Mouse (Mus musculus) gastrocnemius, adult 8-10 months (tissue): Measurements from ENCODE around the gene Rab3il1. TPM values are rescaled to one million over a fixed set of nuclear protein-coding genes. Genes with fewer than 3 reads are reported as not detected.

Experiments used
- total RNA-seq, 4 experiments: library from RNA; stranded (reverse); gene quantifications; 2 replicates each; pipeline ENCODE4 v1.2.4; 2022

The Rab3il1 gene
- total RNA-seq, 4 experiments from 2014 or later = 2.5 to 3.9 (median 3.3) TPM

Other genes with a start within 250 kb of the Rab3il1 start
- not detected for gene Scgb2a2, start 154.1 kb upstream of the Rab3il1 start, total RNA-seq
- 1 to 10 TPM; 1.5 to 4.6 (median 2.9) TPM for gene Incenp, start 102.1 kb upstream of the Rab3il1 start, total RNA-seq
- 1,000 to 10,000 TPM; 1,901 to 2,305 (median 2,120) TPM for gene Fth1, start 21.1 kb upstream of the Rab3il1 start, total RNA-seq
- under 1 TPM in 3 of 4 experiments, not detected in 1; 0.39 to 0.46 (median 0.45) TPM for gene Best1, start within 50 bp of the Rab3il1 start, total RNA-seq
- 1 to 10 TPM; 1.5 to 4.9 (median 3.5) TPM for gene Fads3, start 39.9 kb downstream of the Rab3il1 start, total RNA-seq
- 1 to 10 TPM; 1.2 to 2.0 (median 1.5) TPM for gene Fads2, start 100.1 kb downstream of the Rab3il1 start, total RNA-seq
- 1 to 10 TPM; 2.5 to 6.0 (median 4.2) TPM for gene Fads1, start 181.2 kb downstream of the Rab3il1 start, total RNA-seq
- gene Tmem258, start 202.3 kb downstream of the Rab3il1 start, total RNA-seq = 10 to 100 TPM; 74.3 to 86.5 (median 83.2) TPM
- gene Fen1, start 202.5 kb downstream of the Rab3il1 start, total RNA-seq = 1 to 10 TPM; 4.2 to 5.4 (median 4.7) TPM
- not detected for gene Myrf, start 239.1 kb downstream of the Rab3il1 start, total RNA-seq